Mouse (Mus musculus): ENCODE results near the gene Gm3488.
"Not testable (repeated sequence)": the region's sequence is repeated elsewhere in the genome, so short reads cannot be mapped to it uniquely, and the experiment has no call there.

DNA sequence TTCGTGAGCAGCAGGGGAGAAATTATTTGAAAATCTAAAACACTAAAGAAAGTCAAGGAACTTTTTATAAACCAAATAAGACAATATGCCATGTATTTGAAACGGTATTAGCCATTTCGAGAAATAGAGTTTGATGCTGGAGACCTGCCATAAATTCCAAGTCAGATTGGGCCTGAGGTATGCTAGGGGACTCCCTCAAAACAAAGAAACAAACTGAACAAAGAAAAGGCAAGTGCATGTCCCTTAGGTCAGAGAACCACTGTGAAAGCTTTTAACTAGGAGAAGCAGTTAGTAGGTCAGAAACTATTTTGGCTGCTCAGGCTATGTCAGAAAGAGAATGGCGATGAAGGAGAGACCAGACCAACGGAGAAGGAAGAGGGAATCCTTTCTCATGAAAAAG lies 17.6 kb upstream of the Gm3488 start, which contains the start of gene Gm3187:
- TF ChIP-seq GATA1 (IDR thresholded peaks at IDR 0.05; ENCODE audit: borderline replicate concordance, low read length); FLI1 (IDR thresholded peaks at IDR 0.05; ENCODE audit: low read length): not testable (repeated sequence)

Measured in megakaryocyte, embryonic 14.5 days (primary cell).